Mouse (Mus musculus): ENCODE results near the gene E330017A01Rik. TPM values are rescaled to one million over a fixed set of nuclear protein-coding genes. Genes with fewer than 3 reads are reported as not detected.

E330017A01Rik gene
- total RNA-seq, 2 experiments from 2014 or later = not detected

DNA sequence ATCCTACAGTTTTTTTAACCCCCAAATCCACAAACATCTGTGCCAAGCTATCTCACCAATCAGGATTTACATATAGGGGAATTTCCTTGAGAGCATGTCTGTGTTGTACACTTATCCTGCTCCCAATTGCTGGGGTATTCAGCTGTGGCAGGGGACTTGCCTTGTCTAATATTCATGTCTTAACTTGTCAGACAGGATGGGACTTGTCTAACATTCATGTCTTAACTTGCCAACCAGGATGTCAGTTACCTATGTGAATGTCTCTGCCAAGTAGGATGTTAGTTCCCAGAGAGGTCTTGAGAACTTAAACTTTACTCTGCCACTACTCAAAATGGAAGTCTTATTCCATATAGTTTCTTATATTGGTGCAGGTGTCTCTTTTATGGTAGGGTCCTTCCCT is 49.1 kb downstream of the E330017A01Rik start:
- DNase-seq = no peak

Other genes with a start within 250 kb of the E330017A01Rik start
- 10 to 100 TPM; 36.3 to 38.7 TPM for gene Dcbld2, start 230.3 kb downstream of the E330017A01Rik start, total RNA-seq (2021)
- 10 to 100 TPM; 23.4 to 29.1 TPM for gene St3gal6, start 114.5 kb downstream of the E330017A01Rik start, total RNA-seq (2021)
- not detected for gene Gm813, start 21.8 kb downstream of the E330017A01Rik start, total RNA-seq (2021)
- 10 to 100 TPM; 17.5 to 18.0 TPM for gene Cpox, start 31.6 kb upstream of the E330017A01Rik start, total RNA-seq (2021)
- not detected for gene Gpr15, start 80.3 kb upstream of the E330017A01Rik start, total RNA-seq (2021)
- 10 to 100 TPM; 73.2 to 79.4 TPM for gene Cldnd1, start 89.2 kb upstream of the E330017A01Rik start, total RNA-seq (2021)
- not detected for gene Olfr172, start 124.4 kb upstream of the E330017A01Rik start, total RNA-seq (2021)
- not detected for gene Olfr173, start 161.5 kb upstream of the E330017A01Rik start, total RNA-seq (2021)
- not detected for gene Olfr175-ps1, start 188.0 kb upstream of the E330017A01Rik start, total RNA-seq (2021)
- not detected for gene Olfr177, start 236.0 kb upstream of the E330017A01Rik start, total RNA-seq (2021)